Mouse (Mus musculus) naive thymus-derived CD4-positive, alpha-beta T cell, adult 2 months (primary cell): ENCODE data around the gene Gse1.
A peak's percentile ranks its signal among the peaks of the same experiment; 100 is the strongest.

Experiments
- DNase-seq: peaks from one replicate; pipeline ENCODE4 v3.0.0-alpha.2; 2011; ENCODE audit warnings: low read depth

The Gse1 gene

DNA sequence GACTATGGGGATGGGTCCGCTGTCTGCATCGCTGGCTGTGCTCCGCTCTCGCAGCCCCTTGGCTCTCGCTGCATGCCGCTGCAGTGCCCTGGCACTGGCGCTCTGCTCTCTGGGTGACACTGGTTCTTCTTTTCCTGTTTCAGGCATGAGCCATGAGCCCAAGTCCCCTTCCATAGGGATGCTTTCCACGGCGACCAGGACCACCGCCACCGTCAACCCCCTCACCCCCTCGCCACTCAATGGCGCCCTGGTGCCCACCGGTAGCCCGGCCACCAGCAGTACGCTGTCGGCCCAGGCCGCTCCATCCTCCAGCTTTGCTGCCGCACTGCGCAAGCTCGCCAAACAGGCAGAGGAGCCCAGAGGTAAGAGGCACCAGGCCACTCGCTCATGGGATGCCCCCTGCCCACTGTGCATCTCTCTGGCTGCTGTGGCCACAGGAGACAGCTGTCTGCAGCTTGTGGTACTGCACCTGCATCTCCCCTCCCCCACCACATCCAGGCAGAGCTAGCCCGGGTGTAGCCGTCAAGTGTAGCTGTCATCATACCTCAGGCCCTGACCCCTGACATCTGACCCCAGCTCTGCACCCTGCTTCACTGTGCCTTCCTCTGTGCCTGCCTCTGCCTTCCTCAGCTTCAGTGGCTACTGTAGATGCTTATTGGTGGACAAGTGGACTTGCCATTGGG is 325.3 kb downstream of the Gse1 start:
- DNase-seq: no peak

GRCm38 (mm10) chr8:120554466-120555039 is 326.3 kb downstream of the Gse1 start:
- no peak for DNase-seq

- DNase-seq: no peak
Measured at GRCm38 (mm10) chr8:120556198-120556892, 328.1 kb downstream of the Gse1 start.

DNA sequence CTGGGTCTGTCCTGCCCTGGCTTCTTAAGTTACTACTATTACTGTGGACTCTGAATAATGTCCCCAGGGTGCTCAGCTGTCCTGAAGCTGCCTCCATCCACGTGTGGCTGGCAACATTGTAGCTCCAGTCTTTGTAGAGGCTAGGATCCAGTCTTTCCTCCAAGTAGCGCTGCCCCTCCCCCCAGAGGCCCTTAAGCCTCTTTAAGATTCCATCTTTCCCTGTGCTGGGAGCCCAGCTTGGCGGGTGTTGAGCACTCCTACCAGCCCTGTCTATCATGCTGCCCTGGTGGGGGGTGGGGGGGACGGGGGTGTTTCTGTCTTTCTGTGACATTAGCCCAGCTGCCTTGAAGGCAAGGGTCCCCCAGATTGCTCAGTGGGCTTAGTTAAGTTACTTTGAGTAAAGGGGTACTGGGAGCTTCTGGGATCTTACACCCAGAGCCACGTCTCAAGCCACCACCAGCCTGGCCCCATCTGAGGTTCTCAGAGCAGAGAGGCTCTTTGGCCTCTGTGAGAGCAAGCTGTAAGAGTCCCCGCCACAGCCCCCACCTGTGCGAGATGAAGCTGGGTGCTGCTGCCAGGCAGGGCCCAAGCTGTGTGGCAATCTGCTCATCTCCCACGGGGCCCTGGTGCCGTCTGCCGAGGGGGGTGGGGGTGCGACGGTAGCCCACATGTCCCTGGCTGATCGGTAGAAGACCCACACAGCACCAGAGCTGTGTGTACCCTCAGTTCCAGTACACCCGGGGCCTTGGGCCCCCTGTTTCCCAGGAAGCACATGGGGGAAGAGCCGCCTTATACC is 329.1 kb downstream of the Gse1 start:
- DNase-seq: no peak

DNA sequence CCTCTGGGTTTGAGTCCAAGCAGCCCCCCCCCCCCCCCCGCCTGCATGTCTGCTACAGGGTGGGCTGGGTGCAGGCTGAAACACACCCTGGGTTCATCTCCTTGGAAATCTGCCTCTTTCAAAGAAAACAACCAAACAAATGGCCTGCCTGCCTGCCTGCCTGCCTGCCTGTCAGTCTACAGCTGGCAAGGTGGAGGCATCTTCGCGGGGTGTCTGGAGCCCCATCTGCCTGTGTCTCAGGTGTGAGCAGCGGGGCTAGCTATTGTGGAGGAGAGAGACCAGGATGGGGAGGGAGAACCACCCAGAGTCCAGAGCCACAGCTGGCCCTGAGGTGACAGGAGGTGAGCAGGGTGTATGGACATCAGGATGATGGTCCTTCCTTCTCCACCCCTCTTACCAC is 329.9 kb downstream of the Gse1 start:
- DNase-seq: no peak

- no peak for DNase-seq
Measured at GRCm38 (mm10) chr8:120559654-120560053, 331.4 kb downstream of the Gse1 start.

- DNase-seq: no peak
Measured at GRCm38 (mm10) chr8:120560535-120560934, 332.3 kb downstream of the Gse1 start.

- peak; percentile 43 for DNase-seq
Measured at GRCm38 (mm10) chr8:120561539-120562435, 333.5 kb downstream of the Gse1 start.

- no peak for DNase-seq
Measured at GRCm38 (mm10) chr8:120562680-120563347, 334.6 kb downstream of the Gse1 start.

GRCm38 (mm10) chr8:120563348-120563724 is 335.1 kb downstream of the Gse1 start:
- no peak for DNase-seq

DNA sequence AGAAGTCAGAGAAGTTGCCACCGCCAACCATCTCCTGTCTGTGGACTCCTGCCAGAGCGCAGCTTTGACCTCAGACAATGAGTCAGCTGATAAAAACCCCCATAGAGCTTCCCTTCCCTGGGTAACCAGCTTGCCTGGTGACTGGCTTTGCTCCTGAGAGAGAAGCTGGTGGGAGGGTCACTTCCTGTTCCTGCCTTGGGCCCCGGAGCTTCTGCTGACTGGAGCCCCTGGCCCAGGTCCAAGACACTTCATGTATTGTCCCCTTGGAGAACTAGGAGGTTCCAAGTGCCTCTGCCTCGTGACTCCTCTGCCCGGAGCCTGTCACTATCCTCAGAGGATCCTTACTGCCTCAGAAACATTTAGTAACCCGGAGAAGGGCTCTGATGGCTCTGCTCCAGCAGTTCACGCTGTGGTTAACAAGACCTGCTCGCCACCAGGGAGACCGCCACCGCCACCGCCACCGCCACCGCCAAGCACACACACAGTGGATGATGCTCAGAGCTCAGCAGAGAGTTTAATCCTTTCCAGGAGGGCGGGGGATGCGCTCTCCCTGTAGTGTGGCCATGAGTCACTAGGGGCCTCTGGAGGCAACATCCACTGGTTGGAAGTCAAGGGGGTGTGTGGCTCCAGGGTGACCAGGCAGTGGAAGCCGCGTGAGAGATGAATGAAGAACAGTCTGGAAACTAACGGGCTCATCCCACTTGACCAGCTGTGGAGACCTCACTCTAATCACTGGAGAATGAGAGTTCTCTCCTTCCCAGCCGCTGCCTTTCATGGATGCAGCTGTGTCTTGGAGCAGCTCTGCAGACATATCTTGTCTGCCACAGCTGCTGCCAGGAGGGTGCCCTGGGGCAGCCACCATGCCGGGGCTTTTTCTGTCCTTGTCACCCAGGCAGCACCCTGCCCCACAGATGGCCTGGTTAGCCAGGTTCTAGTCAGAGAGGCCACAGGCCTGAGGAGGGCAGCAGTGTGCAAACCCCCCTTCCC is 335.9 kb downstream of the Gse1 start:
- DNase-seq: peak; percentile 38

DNA sequence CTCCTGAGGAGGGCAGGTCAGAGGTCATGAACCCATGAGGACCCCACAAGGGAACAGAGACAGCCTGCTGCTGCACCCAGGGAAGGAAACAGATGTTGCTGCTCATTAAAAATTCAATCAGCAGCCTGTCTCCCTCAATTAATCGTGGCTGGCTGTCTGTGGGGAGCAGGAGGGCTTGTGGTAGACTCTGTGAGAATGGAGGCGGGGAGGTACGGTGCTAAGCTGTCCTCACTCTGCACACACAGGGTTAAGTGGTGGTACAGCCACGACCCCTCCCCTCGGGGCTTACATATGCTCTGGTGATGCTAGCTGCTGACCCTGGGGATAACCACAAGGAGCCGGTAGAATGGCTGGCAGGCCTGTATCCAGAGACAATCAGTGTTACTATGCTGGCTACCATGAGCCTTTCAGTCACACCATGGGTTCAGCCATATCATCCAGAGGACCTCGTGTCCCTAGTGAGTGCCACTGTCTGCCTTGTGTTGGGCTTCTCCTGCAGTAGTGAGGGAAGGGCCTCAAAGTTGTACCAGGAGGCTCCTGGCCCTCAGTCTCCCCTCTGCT is 337.0 kb downstream of the Gse1 start:
- DNase-seq: no peak

GRCm38 (mm10) chr8:120566681-120567080 is 338.4 kb downstream of the Gse1 start:
- no peak for DNase-seq

GRCm38 (mm10) chr8:120567731-120568130 is 339.5 kb downstream of the Gse1 start:
- DNase-seq: no peak

DNA sequence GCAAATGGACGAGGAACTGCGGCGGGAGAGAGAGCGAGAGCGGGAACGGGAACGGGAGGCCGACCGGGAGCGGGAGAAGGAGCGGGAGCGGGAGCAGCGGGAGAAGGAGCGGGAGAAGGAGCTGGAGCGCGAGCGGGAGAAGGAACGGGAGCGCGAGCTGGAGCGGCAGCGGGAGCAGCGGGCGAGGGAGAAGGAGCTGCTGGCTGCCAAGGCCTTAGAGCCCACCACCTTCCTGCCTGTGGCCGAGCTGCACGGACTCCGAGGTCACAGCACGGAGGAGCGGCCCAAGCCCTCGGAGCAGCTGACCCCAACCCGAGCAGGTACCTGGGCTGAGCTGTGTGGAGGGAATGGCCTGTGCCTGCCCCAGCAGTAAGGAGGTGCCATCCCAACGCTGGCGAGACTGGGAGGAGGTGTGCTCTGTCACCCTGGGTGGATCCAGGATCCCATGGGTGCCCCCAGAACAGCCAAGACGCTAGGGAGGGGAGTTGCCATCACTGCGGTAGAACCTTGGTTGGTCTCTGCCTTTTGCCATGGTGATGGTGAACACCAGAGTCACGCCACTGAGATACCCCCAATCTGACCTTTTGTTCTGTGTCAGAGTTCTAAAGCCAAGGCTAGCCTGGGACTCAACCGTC is 340.0 kb downstream of the Gse1 start:
- DNase-seq: no peak

DNA sequence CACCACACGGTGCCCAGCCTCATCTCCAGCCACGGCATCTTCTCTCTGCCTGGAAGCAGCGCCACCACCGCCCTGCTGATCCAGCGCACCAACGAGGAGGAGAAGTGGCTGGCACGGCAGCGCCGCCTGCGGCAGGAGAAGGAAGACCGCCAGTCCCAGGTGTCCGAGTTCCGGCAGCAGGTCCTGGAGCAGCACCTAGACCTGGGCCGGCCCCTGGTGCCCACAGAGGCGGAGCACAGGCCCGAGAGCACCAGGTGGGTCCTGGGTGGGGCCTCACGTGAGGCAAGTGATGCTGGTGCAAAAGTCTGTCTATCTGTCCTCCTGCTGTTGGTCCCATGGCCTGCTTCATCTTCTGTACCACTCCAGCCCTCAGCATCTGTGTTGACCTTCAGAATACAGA is 340.9 kb downstream of the Gse1 start:
- no peak for DNase-seq

DNA sequence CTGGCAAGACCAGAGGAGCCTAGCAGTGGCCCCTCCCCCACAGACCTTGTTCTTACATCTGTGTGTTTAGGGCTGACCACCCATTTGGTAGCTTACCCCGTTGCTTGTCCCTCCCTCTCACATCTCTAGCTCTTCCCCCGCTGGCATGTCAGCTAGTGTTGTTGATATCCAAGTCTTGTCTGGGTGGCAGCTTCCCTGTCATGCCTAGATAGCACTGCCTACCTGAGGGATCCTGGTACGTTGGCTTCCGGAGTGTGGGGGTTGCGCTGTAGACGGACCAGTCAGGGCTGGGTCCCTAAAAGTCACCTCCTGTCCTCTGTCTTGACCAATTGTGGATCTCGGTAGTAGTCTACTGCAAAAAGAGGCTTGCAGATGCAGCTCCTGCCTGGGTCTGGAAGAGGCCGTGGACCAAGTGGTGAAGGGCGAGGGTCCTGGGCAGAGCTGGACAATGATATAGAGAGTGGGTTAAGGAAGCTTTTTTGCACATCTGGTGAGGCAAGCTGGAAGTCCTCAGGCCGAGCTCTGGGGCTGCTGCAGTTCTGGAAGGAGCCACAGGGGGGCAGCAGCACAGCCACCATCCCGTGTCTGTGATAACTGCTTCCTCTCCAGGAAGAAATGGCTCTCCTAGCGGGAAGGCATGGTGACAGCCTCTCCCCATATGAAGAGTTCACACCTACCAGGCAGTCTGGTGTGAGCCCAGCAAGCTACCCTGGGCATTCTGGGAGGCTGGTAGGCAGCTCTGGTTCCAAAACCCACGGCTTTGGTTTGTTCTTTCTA is 341.9 kb downstream of the Gse1 start:
- peak; percentile 78 for DNase-seq

DNA sequence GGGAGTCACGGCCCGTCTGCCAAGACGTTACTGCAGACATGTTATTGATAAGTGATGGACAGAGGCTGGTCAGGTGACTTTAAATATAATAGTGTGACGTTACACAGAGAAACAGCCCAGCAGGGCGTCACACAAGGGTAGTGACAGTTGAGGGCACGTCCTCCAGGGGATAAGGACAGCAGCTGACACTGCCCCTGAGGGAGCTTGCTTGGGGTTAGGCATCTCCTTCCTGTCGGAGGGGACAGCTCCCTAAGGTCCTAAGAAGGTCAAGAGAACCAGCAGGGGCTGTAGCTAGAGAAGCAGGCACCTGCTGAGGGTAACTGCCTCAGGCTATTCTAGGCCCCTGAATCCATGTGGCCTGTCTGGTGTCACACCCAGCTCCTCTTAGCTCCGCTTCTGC is 343.3 kb downstream of the Gse1 start:
- no peak for DNase-seq
